Mouse (Mus musculus): ENCODE data around the gene Smg5. TPM values are rescaled to one million over a fixed set of nuclear protein-coding genes. Genes with fewer than 3 reads are reported as not detected.

The Smg5 gene
- polyA plus RNA-seq, 1 experiment from 2014 or later: 34.3 TPM

Other genes with a start within 250 kb of the Smg5 start
- 52.1 and 52.7 TPM in 2 replicates for gene Mef2d, start 193.9 kb upstream of the Smg5 start, polyA plus RNA-seq (2014; fragmentation: Nextera tagmentation; extraction: Ambion mirVana)
- gene Rhbg, start 81.6 kb upstream of the Smg5 start, polyA plus RNA-seq (2014; fragmentation: Nextera tagmentation; extraction: Ambion mirVana): not detected in 2 replicates
- gene Gm38392, start 49.0 kb upstream of the Smg5 start, polyA plus RNA-seq (2014; fragmentation: Nextera tagmentation; extraction: Ambion mirVana): 0.23 TPM in 1 of 2 replicates, not detected in the other
- 12.2 and 14.4 TPM in 2 replicates for gene Tsacc, start 39.3 kb upstream of the Smg5 start, polyA plus RNA-seq (2014; fragmentation: Nextera tagmentation; extraction: Ambion mirVana)
- gene Cct3, start 39.1 kb upstream of the Smg5 start, polyA plus RNA-seq (2014; fragmentation: Nextera tagmentation; extraction: Ambion mirVana): 386 and 393 TPM in 2 replicates
- 98.1 and 126 TPM in 2 replicates for gene Glmp, start 11.2 kb upstream of the Smg5 start, polyA plus RNA-seq (2014; fragmentation: Nextera tagmentation; extraction: Ambion mirVana)
- 1.1 TPM in 2 replicates for gene Tmem79, start 112 bp upstream of the Smg5 start, polyA plus RNA-seq (2014; fragmentation: Nextera tagmentation; extraction: Ambion mirVana)
- gene Paqr6, start 28.3 kb downstream of the Smg5 start, polyA plus RNA-seq (2014; fragmentation: Nextera tagmentation; extraction: Ambion mirVana): 3.0 and 3.3 TPM in 2 replicates
- not detected in 2 replicates for gene Bglap3, start 36.5 kb downstream of the Smg5 start, polyA plus RNA-seq (2014; fragmentation: Nextera tagmentation; extraction: Ambion mirVana)
- gene Bglap2, start 42.4 kb downstream of the Smg5 start, polyA plus RNA-seq (2014; fragmentation: Nextera tagmentation; extraction: Ambion mirVana): not detected in 2 replicates
- not detected in 2 replicates for gene Bglap, start 48.2 kb downstream of the Smg5 start, polyA plus RNA-seq (2014; fragmentation: Nextera tagmentation; extraction: Ambion mirVana)
- gene Pmf1, start 74.1 kb downstream of the Smg5 start, polyA plus RNA-seq (2014; fragmentation: Nextera tagmentation; extraction: Ambion mirVana): 94.3 and 95.5 TPM in 2 replicates
- gene Slc25a44, start 88.9 kb downstream of the Smg5 start, polyA plus RNA-seq (2014; fragmentation: Nextera tagmentation; extraction: Ambion mirVana): 12.3 and 14.3 TPM in 2 replicates
- gene Sema4a, start 124.9 kb downstream of the Smg5 start, polyA plus RNA-seq (2014; fragmentation: Nextera tagmentation; extraction: Ambion mirVana): 0.94 and 1.4 TPM in 2 replicates
- 76.7 and 84.1 TPM in 2 replicates for gene Lmna, start 173.7 kb downstream of the Smg5 start, polyA plus RNA-seq (2014; fragmentation: Nextera tagmentation; extraction: Ambion mirVana)
- gene Mex3a, start 196.1 kb downstream of the Smg5 start, polyA plus RNA-seq (2014; fragmentation: Nextera tagmentation; extraction: Ambion mirVana): 9.0 and 11.0 TPM in 2 replicates
- gene Rab25, start 212.0 kb downstream of the Smg5 start, polyA plus RNA-seq (2014; fragmentation: Nextera tagmentation; extraction: Ambion mirVana): 0.30 TPM in 1 of 2 replicates, not detected in the other
- gene Lamtor2, start 216.8 kb downstream of the Smg5 start, polyA plus RNA-seq (2014; fragmentation: Nextera tagmentation; extraction: Ambion mirVana): 75.6 and 87.5 TPM in 2 replicates
- gene Ubqln4, start 217.5 kb downstream of the Smg5 start, polyA plus RNA-seq (2014; fragmentation: Nextera tagmentation; extraction: Ambion mirVana): 37.4 and 37.5 TPM in 2 replicates
- gene Ssr2, start 239.6 kb downstream of the Smg5 start, polyA plus RNA-seq (2014; fragmentation: Nextera tagmentation; extraction: Ambion mirVana): 178 and 181 TPM in 2 replicates